Mouse (Mus musculus): Measurements from ENCODE around the gene Sag. TPM values are rescaled to one million over a fixed set of nuclear protein-coding genes. Genes with fewer than 3 reads are reported as not detected.

Gene Sag
- polyA plus RNA-seq (2015; fragmentation: Nextera tagmentation; extraction: Ambion mirVana) = 0.70 and 0.82 TPM in 2 replicates

DNA sequence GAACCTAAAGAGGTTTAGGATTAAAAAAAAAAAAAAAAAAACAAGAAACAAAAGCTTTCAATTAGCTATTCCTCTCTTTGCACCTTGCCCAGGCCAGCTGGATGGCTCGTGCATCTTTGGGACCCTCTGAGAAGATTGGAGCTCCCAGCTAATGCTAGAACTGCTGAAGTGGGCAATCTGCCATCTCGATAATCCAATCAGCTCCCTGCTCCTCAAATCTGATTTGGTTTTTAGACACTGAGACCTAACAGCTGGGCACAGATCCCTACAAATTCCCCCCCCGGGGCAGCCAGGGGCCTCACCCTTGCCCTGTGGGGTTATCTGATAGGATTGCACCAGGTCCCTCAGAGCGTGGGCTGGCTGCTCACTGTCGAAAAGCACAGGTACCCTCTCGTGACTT lies at the start of gene Sag:
Gene Sag (plus strand): TSS at position 105 of the 400 bp plus-strand sequence.
- WGBS = 54% methylated on average over 6 of the region's 6 CpGs

GRCm38 (mm10) chr1:87755641-87756470 lies 47.6 kb upstream of the Sag start, which contains the start of gene Atg16l1:
TSS of gene Atg16l1 (plus strand) at chr1:87755870.
- under 1% methylated on average over 76 of the region's 79 CpGs for WGBS
- peak; percentile 94 for ATAC-seq (ENCODE audit: extremely low read depth, insufficient number of reproducible peaks, low FRiP score, low TSS enrichment)
- H3K4me2 ChIP-seq = peak within 1 kb of the TSS; percentile 89
- H3K9me3 ChIP-seq = no peaks in the 10 kb centered on the region
- H3K4me3 ChIP-seq = peak within 1 kb of the TSS; percentile 90
- H3K36me3 ChIP-seq = peaks cover 23% of the 10 kb centered on the region
- H3K9ac ChIP-seq = peak within 1 kb of the TSS; percentile 99
- peak within 1 kb of the TSS; percentile 89 for H3K27ac ChIP-seq (replicated peaks)
- peaks cover 9% of the 10 kb centered on the region for H3K4me1 ChIP-seq
- H3K27me3 ChIP-seq (replicated peaks) = peaks cover 9% of the 10 kb centered on the region

More for the DNA sequence above, at the start of gene Sag:
- H3K4me3 ChIP-seq = no peak within 1 kb of the TSS
- H3K36me3 ChIP-seq = no peaks in the 10 kb centered on the region
- no peak for ATAC-seq (ENCODE audit: extremely low read depth, insufficient number of reproducible peaks, low FRiP score, low TSS enrichment)
- H3K9me3 ChIP-seq = no peaks in the 10 kb centered on the region
- no peaks in the 10 kb centered on the region for H3K27me3 ChIP-seq (replicated peaks)
- H3K4me2 ChIP-seq = no peak within 1 kb of the TSS
- no peak within 1 kb of the TSS for H3K27ac ChIP-seq (replicated peaks)
- H3K4me1 ChIP-seq = no peaks in the 10 kb centered on the region
- H3K9ac ChIP-seq = no peak within 1 kb of the TSS

GRCm38 (mm10) chr1:87763821-87764220 lies 39.7 kb upstream of the Sag start:
- Histone ChIP-seq H3K9ac (no peak overlapping the region), H3K9me3 (no peaks in the 10 kb centered on the region), H3K27ac (replicated peaks) (no peak overlapping the region), H3K4me2 (no peak overlapping the region), H3K27me3 (replicated peaks) (no peaks in the 10 kb centered on the region), H3K4me3 (no peak overlapping the region), H3K36me3 (peaks cover 97% of the 10 kb centered on the region), H3K4me1 (no peaks in the 10 kb centered on the region)
- WGBS = 88% methylated on average over 3 of the region's 3 CpGs
- no peak for ATAC-seq (ENCODE audit: extremely low read depth, insufficient number of reproducible peaks, low FRiP score, low TSS enrichment)

GRCm38 (mm10) chr1:87765741-87766140 lies 37.7 kb upstream of the Sag start:
- H3K9me3 ChIP-seq = no peaks in the 10 kb centered on the region
- no peaks in the 10 kb centered on the region for H3K27me3 ChIP-seq (replicated peaks)
- peaks cover 99% of the 10 kb centered on the region for H3K36me3 ChIP-seq
- WGBS = 76% methylated on average over 2 of the region's 2 CpGs
- H3K4me3 ChIP-seq = no peak overlapping the region
- no peak overlapping the region for H3K9ac ChIP-seq
- H3K4me2 ChIP-seq = no peak overlapping the region
- no peak for ATAC-seq (ENCODE audit: extremely low read depth, insufficient number of reproducible peaks, low FRiP score, low TSS enrichment)
- no peaks in the 10 kb centered on the region for H3K4me1 ChIP-seq
- no peak overlapping the region for H3K27ac ChIP-seq (replicated peaks)

- 79% methylated on average over 3 of the region's 3 CpGs for WGBS
- H3K36me3 ChIP-seq = peaks cover 99% of the 10 kb centered on the region
Observed at GRCm38 (mm10) chr1:87766233-87766632, 37.2 kb upstream of the Sag start.

GRCm38 (mm10) chr1:87769263-87769662 lies 34.2 kb upstream of the Sag start:
- H3K27ac ChIP-seq (replicated peaks) = no peak overlapping the region
- H3K4me2 ChIP-seq = no peak overlapping the region
- H3K36me3 ChIP-seq = peaks cover 98% of the 10 kb centered on the region
- ATAC-seq (ENCODE audit: extremely low read depth, insufficient number of reproducible peaks, low FRiP score, low TSS enrichment) = no peak
- no peak overlapping the region for H3K9ac ChIP-seq
- WGBS = 94% methylated on average over 2 of the region's 2 CpGs
- H3K9me3 ChIP-seq = no peaks in the 10 kb centered on the region
- H3K4me1 ChIP-seq = no peaks in the 10 kb centered on the region
- H3K4me3 ChIP-seq = no peak overlapping the region
- H3K27me3 ChIP-seq (replicated peaks) = no peaks in the 10 kb centered on the region

More at GRCm38 (mm10) chr1:87766233-87766632, 37.2 kb upstream of the Sag start:
- Histone ChIP-seq H3K4me3 (no peak overlapping the region), H3K4me2 (no peak overlapping the region), H3K9me3 (no peaks in the 10 kb centered on the region), H3K4me1 (no peaks in the 10 kb centered on the region), H3K9ac (no peak overlapping the region), H3K27ac (replicated peaks) (no peak overlapping the region), H3K27me3 (replicated peaks) (no peaks in the 10 kb centered on the region)
- ATAC-seq (ENCODE audit: extremely low read depth, insufficient number of reproducible peaks, low FRiP score, low TSS enrichment) = no peak

GRCm38 (mm10) chr1:87770486-87770885 lies 33.0 kb upstream of the Sag start:
- no peak overlapping the region for H3K4me3 ChIP-seq
- no peak overlapping the region for H3K27ac ChIP-seq (replicated peaks)
- H3K9me3 ChIP-seq = no peaks in the 10 kb centered on the region
- ATAC-seq (ENCODE audit: extremely low read depth, insufficient number of reproducible peaks, low FRiP score, low TSS enrichment) = no peak
- H3K27me3 ChIP-seq (replicated peaks) = no peaks in the 10 kb centered on the region
- H3K4me1 ChIP-seq = no peaks in the 10 kb centered on the region
- H3K36me3 ChIP-seq = peaks cover 98% of the 10 kb centered on the region
- no peak overlapping the region for H3K4me2 ChIP-seq
- no peak overlapping the region for H3K9ac ChIP-seq
- 72% methylated on average over 3 of the region's 3 CpGs for WGBS

- Histone ChIP-seq H3K9ac (no peak overlapping the region), H3K4me2 (no peak overlapping the region), H3K4me1 (no peaks in the 10 kb centered on the region), H3K36me3 (peaks cover 98% of the 10 kb centered on the region), H3K27ac (replicated peaks) (no peak overlapping the region), H3K4me3 (no peak overlapping the region), H3K9me3 (no peaks in the 10 kb centered on the region), H3K27me3 (replicated peaks) (no peaks in the 10 kb centered on the region)
- WGBS = 83% methylated on average over 3 of the region's 3 CpGs
- no peak for ATAC-seq (ENCODE audit: extremely low read depth, insufficient number of reproducible peaks, low FRiP score, low TSS enrichment)
Observed at GRCm38 (mm10) chr1:87771724-87772123, 31.8 kb upstream of the Sag start.

GRCm38 (mm10) chr1:87773336-87773735 lies 30.1 kb upstream of the Sag start:
- no peak for ATAC-seq (ENCODE audit: extremely low read depth, insufficient number of reproducible peaks, low FRiP score, low TSS enrichment)
- no peaks in the 10 kb centered on the region for H3K9me3 ChIP-seq
- H3K4me1 ChIP-seq = no peaks in the 10 kb centered on the region
- no peak overlapping the region for H3K9ac ChIP-seq
- H3K4me2 ChIP-seq = no peak overlapping the region
- WGBS = 76% methylated on average over 2 of the region's 2 CpGs
- no peak overlapping the region for H3K4me3 ChIP-seq
- H3K27me3 ChIP-seq (replicated peaks) = no peaks in the 10 kb centered on the region
- H3K36me3 ChIP-seq = peaks cover 98% of the 10 kb centered on the region
- no peak overlapping the region for H3K27ac ChIP-seq (replicated peaks)

DNA sequence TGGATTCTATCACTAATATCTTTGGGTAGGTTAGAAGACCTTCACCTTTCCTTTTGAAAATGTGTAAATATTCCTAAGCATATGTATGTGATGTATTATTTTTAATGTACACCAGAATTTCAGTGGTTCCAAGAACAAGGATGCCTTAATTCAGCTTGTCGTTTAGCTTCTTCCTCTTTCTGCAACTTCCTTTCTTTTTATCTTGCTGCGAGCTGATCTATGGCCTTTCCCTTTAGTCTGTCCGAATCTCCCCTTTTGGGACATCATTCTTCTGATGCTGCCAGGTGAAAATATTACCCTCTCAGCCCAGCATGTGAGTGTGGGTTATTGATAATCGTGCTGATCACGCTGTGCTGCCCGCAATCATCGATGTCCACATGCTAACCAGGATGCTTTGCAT lies 28.6 kb upstream of the Sag start:
- H3K9ac ChIP-seq = no peak overlapping the region
- H3K36me3 ChIP-seq = peaks cover 99% of the 10 kb centered on the region
- 90% methylated on average over 7 of the region's 7 CpGs for WGBS
- no peaks in the 10 kb centered on the region for H3K9me3 ChIP-seq
- ATAC-seq (ENCODE audit: extremely low read depth, insufficient number of reproducible peaks, low FRiP score, low TSS enrichment) = no peak
- H3K4me3 ChIP-seq = no peak overlapping the region
- no peak overlapping the region for H3K4me2 ChIP-seq
- H3K27me3 ChIP-seq (replicated peaks) = no peaks in the 10 kb centered on the region
- H3K4me1 ChIP-seq = no peaks in the 10 kb centered on the region
- no peak overlapping the region for H3K27ac ChIP-seq (replicated peaks)

- Histone ChIP-seq H3K9ac (no peak overlapping the region), H3K4me1 (no peaks in the 10 kb centered on the region), H3K9me3 (no peaks in the 10 kb centered on the region), H3K4me3 (no peak overlapping the region), H3K4me2 (no peak overlapping the region), H3K27ac (replicated peaks) (no peak overlapping the region), H3K36me3 (peaks cover 99% of the 10 kb centered on the region), H3K27me3 (replicated peaks) (no peaks in the 10 kb centered on the region)
- ATAC-seq (ENCODE audit: extremely low read depth, insufficient number of reproducible peaks, low FRiP score, low TSS enrichment) = no peak
- WGBS = 85% methylated on average over 5 of the region's 5 CpGs
Observed at GRCm38 (mm10) chr1:87779204-87779785, 24.2 kb upstream of the Sag start.

All from heart, embryonic 13.5 days (tissue).